Mouse (Mus musculus) ES-Bruce4 (cell line): ENCODE measurements at regions not wholly inside any gene's neighbourhood (a gene's known extent, or its start where the extent isn't known, plus 50 kb on each side); places are given as distances from the start of the nearest gene placed in this dataset.

Experiments
- CTCF ChIP-seq: IDR thresholded peaks from one replicate; pipeline ENCODE4 v1.8.1; 2011; ENCODE audit warnings: low read depth, low read length
- POLR2A ChIP-seq: IDR thresholded peaks from one replicate; pipeline ENCODE4 v1.8.1; 2011; ENCODE audit warnings: low read length; ENCODE audit not compliant: insufficient read depth

GRCm38 (mm10) chr7:37005701-37006100, 307.8 kb downstream of the Tshz3 start:
- TF ChIP-seq POLR2A (no peak), CTCF (peak; percentile 33)
